Mouse (Mus musculus) limb, embryonic 10.5 days (tissue): ENCODE results near the gene Atp8a2. TPM values are rescaled to one million over a fixed set of nuclear protein-coding genes. Genes with fewer than 3 reads are reported as not detected.

Source experiments
- DNase-seq: peaks from one replicate; pipeline ENCODE4 v3.0.0-alpha.2; 2017; ENCODE audit warnings: low spot score
- H3K27ac ChIP-seq: fragments of 300-500 bp; sonication (generic); 2 replicates; pipeline ENCODE4 v1.5.1; 2016; ENCODE audit warnings: mild to moderate bottlenecking
- H3K27me3 ChIP-seq: fragments of 300-500 bp; sonication (generic); 2 replicates; pipeline ENCODE4 v1.6.1; 2016; ENCODE audit warnings: low read depth, mild to moderate bottlenecking; ENCODE audit not compliant: poor library complexity, severe bottlenecking
- H3K36me3 ChIP-seq: fragments of 300-500 bp; sonication (generic); 2 replicates; pipeline ENCODE4 v1.6.1; 2016; ENCODE audit warnings: mild to moderate bottlenecking, moderate library complexity
- H3K4me1 ChIP-seq: fragments of 300-500 bp; sonication (generic); 2 replicates; pipeline ENCODE4 v1.6.1; 2016
- H3K4me3 ChIP-seq: fragments of 300-500 bp; sonication (generic); 2 replicates; pipeline ENCODE4 v1.5.1; 2016; ENCODE audit warnings: mild to moderate bottlenecking, moderate library complexity
- H3K9me3 ChIP-seq: fragments of 300-500 bp; sonication (generic); replicated peaks from 2 replicates; pipeline ENCODE4 v1.6.1; 2016; ENCODE audit warnings: mild to moderate bottlenecking
- WGBS: fragments of 180-500 bp; shearing (Covaris S2); methylation state at CpG from one replicate; pipeline ENCODE4 v1.1.7; 2016; 5-methylcytosine and 5-hydroxymethylcytosine counted together
- polyA plus RNA-seq: library from polyadenylated mRNA; unstranded; fragments of >200 nt; fragmentation: Nextera tagmentation; extraction: Ambion mirVana; gene quantifications from 2 replicates; pipeline ENCODE4 v1.2.1, GENCODE M21; 2016

The Atp8a2 gene
- polyA plus RNA-seq, 1 experiment from 2014 or later: 2.8 TPM

DNA sequence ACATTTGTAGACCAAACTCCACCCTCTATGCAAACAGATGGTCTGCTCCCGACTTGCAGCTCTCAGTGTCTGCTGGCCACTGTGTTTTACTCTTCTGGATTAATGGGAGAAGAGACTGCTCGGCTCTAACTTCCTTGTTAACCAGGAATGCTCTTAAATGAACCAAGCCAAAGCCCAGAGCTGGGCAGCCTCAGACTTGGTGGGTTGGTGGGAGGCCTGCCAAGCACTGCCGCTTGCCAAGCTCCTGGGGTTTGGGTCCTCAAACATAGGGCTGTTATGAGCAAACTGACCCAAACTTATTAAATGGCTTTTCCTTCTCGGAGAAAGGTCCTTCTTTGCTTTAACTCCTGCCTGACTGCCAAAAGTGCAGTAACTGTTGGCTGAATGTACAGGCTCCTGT lies 390.1 kb downstream of the Atp8a2 start:
- no peak overlapping the region for H3K4me3 ChIP-seq
- H3K27me3 ChIP-seq: no peaks in the 10 kb centered on the region
- WGBS: 42% methylated on average over 4 of the region's 4 CpGs
- peak; percentile 37 for DNase-seq
- H3K36me3 ChIP-seq: no peaks in the 10 kb centered on the region
- H3K27ac ChIP-seq: peak overlapping the region; percentile 75
- H3K9me3 ChIP-seq: no peaks in the 10 kb centered on the region
- H3K4me1 ChIP-seq: peaks cover 50% of the 10 kb centered on the region

- H3K27ac ChIP-seq: peak overlapping the region; percentile 62; the same call in 1 of the 2 replicates
- peak; percentile 47 for DNase-seq
These were observed 390.8 kb downstream of the Atp8a2 start for GRCm38 (mm10) chr14:59806159-59806558.

DNA sequence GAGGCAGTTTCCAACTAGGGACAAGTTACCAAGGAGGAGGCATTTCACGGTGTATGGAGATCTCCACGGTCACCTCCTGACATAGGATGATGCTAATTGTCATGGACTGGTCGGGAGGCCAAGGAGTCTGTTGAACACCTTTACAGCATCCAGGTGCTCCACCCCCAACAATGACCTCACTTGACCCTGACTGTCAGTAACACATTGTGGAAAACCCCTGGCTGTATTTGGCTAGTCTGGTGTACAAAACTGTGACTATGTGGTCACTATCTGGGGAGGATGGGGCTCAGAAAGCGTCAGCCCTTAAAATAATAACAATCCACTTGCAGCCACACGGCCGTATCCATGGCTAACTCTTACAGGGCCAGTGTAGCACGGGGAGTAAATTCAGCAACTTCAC lies 391.3 kb downstream of the Atp8a2 start:
- Histone ChIP-seq H3K27me3 (no peaks in the 10 kb centered on the region), H3K36me3 (no peaks in the 10 kb centered on the region), H3K9me3 (no peaks in the 10 kb centered on the region), H3K4me3 (no peak overlapping the region), H3K27ac (peak overlapping the region; percentile 62), H3K4me1 (peaks cover 59% of the 10 kb centered on the region)
- WGBS: 66% methylated on average over 7 of the region's 7 CpGs
- DNase-seq: no peak

More at GRCm38 (mm10) chr14:59806159-59806558, 390.8 kb downstream of the Atp8a2 start:
- Histone ChIP-seq H3K4me3 (no peak overlapping the region), H3K4me1 (peaks cover 57% of the 10 kb centered on the region), H3K36me3 (no peaks in the 10 kb centered on the region), H3K9me3 (no peaks in the 10 kb centered on the region), H3K27me3 (no peaks in the 10 kb centered on the region)
- 32% methylated on average over 4 of the region's 4 CpGs for WGBS

DNA sequence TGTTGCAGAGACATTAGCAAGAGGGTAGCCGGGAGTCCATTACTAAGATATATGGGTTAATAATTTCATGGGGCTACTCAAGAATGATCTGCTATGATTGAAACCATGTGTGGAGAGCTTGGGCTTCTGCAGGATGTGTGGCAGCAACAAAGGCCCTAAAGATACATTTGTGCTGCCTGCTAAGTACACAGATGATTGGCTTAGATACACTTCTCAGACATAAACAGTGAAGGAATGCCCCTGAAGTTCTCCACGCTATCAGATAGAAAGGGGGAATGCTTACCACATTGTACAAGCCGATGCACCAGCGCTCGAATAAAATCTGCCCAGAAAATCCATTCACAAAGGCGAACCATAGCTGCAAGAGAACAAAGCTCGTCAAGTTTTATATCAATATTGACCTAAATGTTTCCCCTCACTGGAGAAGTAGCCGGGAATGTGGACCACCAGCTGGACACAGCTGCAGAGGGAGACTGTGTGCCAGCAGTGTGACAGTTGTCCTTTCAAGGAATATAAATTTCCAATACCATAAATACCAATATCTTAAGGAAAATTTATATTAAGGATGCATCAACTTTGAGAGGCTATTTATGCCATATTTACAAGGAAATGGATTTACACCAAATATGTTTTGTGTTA lies 394.9 kb downstream of the Atp8a2 start:
- H3K4me1 ChIP-seq: peaks cover 36% of the 10 kb centered on the region
- no peaks in the 10 kb centered on the region for H3K9me3 ChIP-seq
- no peak for DNase-seq
- H3K36me3 ChIP-seq: no peaks in the 10 kb centered on the region
- no peak overlapping the region for H3K4me3 ChIP-seq
- no peaks in the 10 kb centered on the region for H3K27me3 ChIP-seq
- peak overlapping the region; percentile 15; the same call in 1 of the 2 replicates for H3K27ac ChIP-seq
- WGBS: 60% methylated on average over 8 of the region's 8 CpGs

- H3K27me3 ChIP-seq: no peaks in the 10 kb centered on the region
- no peak overlapping the region for H3K4me3 ChIP-seq
- 94% methylated on average over 3 of the region's 3 CpGs for whole genome bisulfite sequencing
- no peak overlapping the region for H3K27ac ChIP-seq
- peaks cover 26% of the 10 kb centered on the region for H3K4me1 ChIP-seq
- no peaks in the 10 kb centered on the region for H3K36me3 ChIP-seq
- DNase-seq: no peak
- H3K9me3 ChIP-seq: no peaks in the 10 kb centered on the region
These were observed 397.5 kb downstream of the Atp8a2 start for GRCm38 (mm10) chr14:59799511-59799910.

DNA sequence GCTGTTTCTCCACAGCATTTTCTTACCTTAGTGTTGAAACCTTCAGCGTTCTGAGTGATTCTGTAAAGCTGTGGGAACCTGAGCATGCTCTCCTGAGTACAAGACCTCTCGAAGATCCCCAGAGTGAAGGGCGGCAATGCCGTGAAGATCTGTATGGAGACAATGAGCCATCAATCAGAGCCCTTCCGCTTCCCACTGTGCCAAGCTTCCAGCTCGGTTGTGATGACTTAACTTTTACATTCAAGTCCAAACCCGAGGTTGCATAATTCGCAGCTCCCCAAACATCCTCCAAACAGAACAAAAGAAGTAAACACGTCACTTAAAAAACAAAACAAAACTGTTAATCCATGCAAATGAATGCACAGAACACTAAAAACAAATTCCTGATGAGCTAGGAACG lies 403.1 kb downstream of the Atp8a2 start:
- Histone ChIP-seq H3K36me3 (no peaks in the 10 kb centered on the region), H3K27me3 (no peaks in the 10 kb centered on the region), H3K9me3 (no peaks in the 10 kb centered on the region), H3K4me3 (no peak overlapping the region), H3K27ac (no peak overlapping the region), H3K4me1 (peaks cover 9% of the 10 kb centered on the region)
- 72% methylated on average over 10 of the region's 10 CpGs for WGBS
- no peak for DNase-seq

DNA sequence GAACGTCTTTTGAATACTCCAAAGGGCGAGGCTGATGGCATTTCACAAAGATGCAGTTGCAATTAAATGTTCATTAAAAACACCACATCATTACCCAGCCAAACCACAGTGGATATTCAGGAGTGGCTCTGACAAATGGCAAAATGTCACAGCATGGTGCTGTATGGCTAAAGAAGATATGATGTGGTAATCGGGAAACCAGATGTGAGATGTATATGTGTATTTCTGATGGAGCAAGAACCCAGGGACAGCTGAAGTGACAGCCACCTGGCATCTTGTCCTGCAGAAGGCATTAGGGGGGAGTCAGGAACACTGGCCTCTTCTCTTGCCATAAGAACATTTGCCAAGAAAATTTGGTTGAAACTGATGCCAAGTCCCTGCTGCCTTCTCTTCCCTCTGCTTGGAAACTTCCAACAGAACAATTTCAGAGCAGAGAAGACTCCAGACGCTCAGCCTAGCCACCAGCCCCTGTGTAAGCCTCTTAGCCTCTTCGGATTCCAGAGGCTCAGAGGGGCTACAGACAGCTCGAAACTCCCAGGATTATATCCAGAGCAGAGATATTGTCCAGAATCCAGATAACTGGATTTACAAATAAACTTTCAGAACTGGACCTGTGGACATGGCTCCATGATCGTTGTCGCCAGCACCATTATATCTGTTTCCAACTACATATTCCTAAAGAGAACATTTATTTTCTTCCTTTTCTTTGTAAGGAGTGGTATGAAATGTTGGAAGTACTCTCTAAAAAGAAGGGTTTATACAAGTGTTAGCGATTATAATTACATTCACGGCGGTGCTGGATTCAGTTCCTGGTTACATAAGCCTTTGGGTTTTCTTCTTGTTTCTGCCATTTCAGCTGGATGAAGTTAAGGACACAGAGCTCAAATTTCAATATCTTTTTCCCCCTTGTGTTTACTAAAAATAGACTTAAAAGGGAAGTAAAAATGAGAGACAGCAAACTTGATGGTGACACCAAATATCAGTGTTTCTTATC lies 413.3 kb downstream of the Atp8a2 start:
- Histone ChIP-seq H3K4me1 (no peaks in the 10 kb centered on the region), H3K9me3 (no peaks in the 10 kb centered on the region), H3K4me3 (no peak overlapping the region), H3K36me3 (no peaks in the 10 kb centered on the region), H3K27ac (no peak overlapping the region), H3K27me3 (no peaks in the 10 kb centered on the region)
- DNase-seq: no peak
- 86% methylated on average over 11 of the region's 11 CpGs for WGBS

GRCm38 (mm10) chr14:59780391-59780790 lies 416.6 kb downstream of the Atp8a2 start:
- Histone ChIP-seq H3K27me3 (no peaks in the 10 kb centered on the region), H3K4me1 (no peaks in the 10 kb centered on the region), H3K36me3 (no peaks in the 10 kb centered on the region), H3K4me3 (no peak overlapping the region), H3K27ac (no peak overlapping the region), H3K9me3 (no peaks in the 10 kb centered on the region)
- no peak for DNase-seq
- 94% methylated on average over 9 of the region's 9 CpGs for WGBS

GRCm38 (mm10) chr14:59762227-59762626 lies 434.8 kb downstream of the Atp8a2 start:
- no peak for DNase-seq
- no peak overlapping the region for H3K27ac ChIP-seq
- H3K27me3 ChIP-seq: no peaks in the 10 kb centered on the region
- no peak overlapping the region for H3K4me3 ChIP-seq
- WGBS: 50% methylated on average over 3 of the region's 3 CpGs
- H3K36me3 ChIP-seq: no peaks in the 10 kb centered on the region
- peaks cover 61% of the 10 kb centered on the region for H3K4me1 ChIP-seq
- no peaks in the 10 kb centered on the region for H3K9me3 ChIP-seq

DNA sequence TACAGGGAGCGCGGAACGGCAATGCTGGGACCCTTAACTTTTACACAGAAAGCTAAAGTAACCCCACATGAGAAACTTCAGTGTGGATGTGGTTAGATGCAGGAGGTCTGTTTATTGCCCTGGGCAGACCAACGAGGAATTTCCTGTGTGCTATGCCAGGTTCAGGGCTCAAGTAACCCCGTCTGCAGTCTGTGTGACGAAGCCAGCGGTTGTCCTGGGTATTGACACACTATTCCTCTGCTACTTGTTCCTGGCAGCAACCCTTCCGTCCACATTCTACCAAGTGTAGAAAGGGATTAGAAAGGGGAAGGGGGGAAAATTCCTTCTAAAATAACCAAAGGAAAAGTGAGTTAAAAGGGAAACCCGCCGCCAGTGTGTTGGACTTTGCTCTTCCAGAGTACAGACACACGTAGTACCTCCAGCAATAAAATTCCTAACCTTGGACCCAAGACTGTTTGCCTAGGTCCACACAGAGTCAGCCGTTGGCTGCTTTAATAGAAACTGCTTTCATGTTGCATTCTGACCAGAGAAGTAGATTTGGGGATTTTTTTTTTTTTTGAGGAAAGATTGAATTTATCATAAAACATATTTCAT lies 437.0 kb downstream of the Atp8a2 start:
- no peak for DNase-seq
- H3K36me3 ChIP-seq: no peaks in the 10 kb centered on the region
- WGBS: 66% methylated on average over 12 of the region's 12 CpGs
- no peak overlapping the region for H3K4me3 ChIP-seq
- H3K27me3 ChIP-seq: no peaks in the 10 kb centered on the region
- H3K27ac ChIP-seq: peak overlapping the region; percentile 77
- peaks cover 52% of the 10 kb centered on the region for H3K4me1 ChIP-seq
- no peaks in the 10 kb centered on the region for H3K9me3 ChIP-seq

DNA sequence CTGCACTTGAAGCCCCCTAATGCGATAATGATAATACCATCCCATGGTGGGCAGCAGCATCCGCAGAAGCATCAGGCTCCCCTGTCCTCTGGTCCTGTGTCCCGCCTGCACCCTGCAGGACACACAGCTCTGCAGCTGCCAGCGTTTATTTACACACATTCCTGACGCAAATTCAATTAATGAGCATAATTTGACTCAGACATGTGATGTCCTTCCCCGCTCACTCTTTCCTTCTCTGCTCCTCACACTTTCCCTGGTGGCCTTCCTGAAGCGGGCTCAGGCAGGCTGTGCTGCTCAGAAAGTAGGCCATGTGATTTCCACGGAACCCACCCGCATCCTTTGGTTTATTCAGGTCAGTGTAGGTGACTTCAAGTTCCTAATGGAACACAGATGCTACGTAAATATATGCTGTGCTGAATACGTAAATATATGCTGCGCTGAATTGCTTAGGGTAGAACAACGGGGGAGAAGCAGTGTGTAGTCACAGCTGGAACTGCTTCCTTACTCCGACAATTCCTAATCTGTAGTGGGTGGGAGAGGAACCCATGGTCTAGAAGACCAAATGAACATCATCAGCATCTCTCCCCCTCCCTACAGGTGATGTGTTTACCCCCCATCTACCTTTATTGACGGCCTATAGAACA lies 437.7 kb downstream of the Atp8a2 start:
- H3K27me3 ChIP-seq: no peaks in the 10 kb centered on the region
- peak overlapping the region; percentile 77 for H3K27ac ChIP-seq
- no peaks in the 10 kb centered on the region for H3K36me3 ChIP-seq
- DNase-seq: peak; percentile 41
- 52% methylated on average over 15 of the region's 15 CpGs for WGBS
- peaks cover 46% of the 10 kb centered on the region for H3K4me1 ChIP-seq
- H3K9me3 ChIP-seq: no peaks in the 10 kb centered on the region
- no peak overlapping the region for H3K4me3 ChIP-seq

- Histone ChIP-seq H3K27ac (no peak overlapping the region), H3K27me3 (no peaks in the 10 kb centered on the region), H3K36me3 (no peaks in the 10 kb centered on the region), H3K4me3 (no peak overlapping the region), H3K4me1 (peaks cover 5% of the 10 kb centered on the region; the same call in 1 of the 2 replicates), H3K9me3 (no peaks in the 10 kb centered on the region)
- 86% methylated on average over 3 of the region's 3 CpGs for WGBS
- no peak for DNase-seq
These were observed 444.6 kb downstream of the Atp8a2 start for GRCm38 (mm10) chr14:59752401-59752800.
